Mouse (Mus musculus) CH12.LX (cell line): ENCODE results near the gene Pclo. TPM values are rescaled to one million over a fixed set of nuclear protein-coding genes. Genes with fewer than 3 reads are reported as not detected.
"Not testable (repeated sequence)": the region's sequence is repeated elsewhere in the genome, so short reads cannot be mapped to it uniquely, and the experiment has no call there.

Source experiments
- DNase-seq: peaks from one replicate; pipeline ENCODE4 v3.0.0-alpha.2; 2013; ENCODE audit errors: extremely low read depth
- H3K27ac ChIP-seq: 2 replicates; pipeline ENCODE4 v1.5.1; 2012; ENCODE audit warnings: low read depth, mild to moderate bottlenecking, control low read depth, moderate library complexity; ENCODE audit not compliant: insufficient read depth
- H3K27me3 ChIP-seq: replicated peaks from 2 replicates; pipeline ENCODE3; 2012; ENCODE audit warnings: inconsistent platforms
- H3K36me3 ChIP-seq, 2 experiments: replicated peaks in 1 of 2; 2 replicates each; pipeline versions ENCODE3 to v1.6.1; 2012; ENCODE audit warnings: inconsistent platforms in 1 of 2, low read length in 1 of 2, mild to moderate bottlenecking in 1 of 2, mixed read lengths in 1 of 2, moderate library complexity in 1 of 2; ENCODE audit not compliant: control insufficient read depth in 1 of 2, insufficient read depth in 1 of 2
- H3K4me1 ChIP-seq, 2 experiments: 2 replicates each; pipeline ENCODE4 v1.6.1; 2012; ENCODE audit warnings: inconsistent platforms in 1 of 2, moderate library complexity in 1 of 2; ENCODE audit not compliant: insufficient read depth in 2 of 2, control insufficient read depth in 1 of 2
- H3K4me2 ChIP-seq: 2 replicates; pipeline ENCODE4 v1.6.1; 2012; ENCODE audit warnings: low read depth, mild to moderate bottlenecking, control low read depth; ENCODE audit not compliant: poor library complexity, insufficient read depth, severe bottlenecking
- H3K4me3 ChIP-seq, 3 experiments: fragments of 150-350 bp in 1 of 3; sonication (generic) in 1 of 3; replicated peaks in 1 of 3; 2 replicates each; pipeline versions ENCODE3 to v1.5.1; 2011 to 2012; ENCODE audit warnings: low read depth in 2 of 3, low read length in 2 of 3, mild to moderate bottlenecking in 2 of 3, moderate library complexity in 2 of 3, control low read depth in 1 of 3, improper control_type of control experiment in 1 of 3, inconsistent platforms in 1 of 3, mixed read lengths in 1 of 3; ENCODE audit not compliant: poor library complexity in 1 of 3
- H3K79me2 ChIP-seq: replicated peaks from 2 replicates; pipeline ENCODE4 v1.6.1; 2012; ENCODE audit warnings: mild to moderate bottlenecking, moderate library complexity; ENCODE audit not compliant: control insufficient read depth, poor library complexity, insufficient read depth, severe bottlenecking; ENCODE audit errors: extremely low read depth
- H3K9ac ChIP-seq: 2 replicates; pipeline ENCODE4 v1.6.1; 2012; ENCODE audit warnings: low read depth, mild to moderate bottlenecking, control low read depth, moderate library complexity; ENCODE audit not compliant: insufficient read depth
- H3K9me3 ChIP-seq: replicated peaks from 2 replicates; pipeline ENCODE3; 2012; ENCODE audit warnings: low read length, inconsistent platforms, mixed read lengths
- CHD1 ChIP-seq: IDR thresholded peaks from 2 replicates; pipeline ENCODE4 v1.6.1; 2012; ENCODE audit warnings: low read depth, low read length, improper control_type of control experiment, inconsistent platforms
- E2F4 ChIP-seq: IDR thresholded peaks from 2 replicates; pipeline ENCODE4 v1.6.1; 2011; ENCODE audit warnings: low read depth, low read length, improper control_type of control experiment; ENCODE audit not compliant: insufficient replicate concordance
- ELF1 ChIP-seq: IDR thresholded peaks from 2 replicates; pipeline ENCODE4 v1.6.1; 2014; ENCODE audit warnings: low read depth, mild to moderate bottlenecking, inconsistent platforms, low read length, improper control_type of control experiment
- EP300 ChIP-seq: IDR thresholded peaks from 2 replicates; pipeline ENCODE4 v1.6.1; 2011; ENCODE audit warnings: low read length, improper control_type of control experiment
- ETS1 ChIP-seq: conservative IDR thresholded peaks from 2 replicates; pipeline ENCODE4 v1.6.1; 2012; ENCODE audit warnings: low read depth, mild to moderate bottlenecking, inconsistent platforms, low read length, improper control_type of control experiment, moderate library complexity
- GABPA ChIP-seq: IDR thresholded peaks from 2 replicates; pipeline ENCODE4 v1.6.1; 2012; ENCODE audit warnings: low read depth, low read length, improper control_type of control experiment, inconsistent platforms; ENCODE audit not compliant: insufficient replicate concordance
- JUN ChIP-seq: IDR thresholded peaks from 2 replicates; pipeline ENCODE4 v1.6.1; 2011; ENCODE audit warnings: low read depth, mild to moderate bottlenecking, low read length, improper control_type of control experiment, moderate library complexity; ENCODE audit not compliant: insufficient read depth
- JUND ChIP-seq: conservative IDR thresholded peaks from 2 replicates; pipeline ENCODE4 v1.6.1; 2011; ENCODE audit warnings: low read depth, low read length, improper control_type of control experiment
- KAT2A ChIP-seq: IDR thresholded peaks from 2 replicates; pipeline ENCODE4 v1.6.1; 2012; ENCODE audit warnings: low read length, improper control_type of control experiment, inconsistent platforms; ENCODE audit not compliant: insufficient replicate concordance
- MAFK ChIP-seq: IDR thresholded peaks from 2 replicates; pipeline ENCODE4 v1.6.1; 2011; ENCODE audit warnings: low read length, improper control_type of control experiment; ENCODE audit not compliant: insufficient replicate concordance
- MEF2A ChIP-seq: IDR thresholded peaks from 2 replicates; pipeline ENCODE4 v1.6.1; 2014; ENCODE audit warnings: low read depth, mild to moderate bottlenecking, inconsistent platforms, low read length, improper control_type of control experiment, borderline replicate concordance
- MYC ChIP-seq: IDR thresholded peaks from 2 replicates; pipeline ENCODE4 v1.6.1; 2011; ENCODE audit warnings: low read depth, mild to moderate bottlenecking, improper control_type of control experiment, low read length
- PAX5 ChIP-seq: IDR thresholded peaks from 2 replicates; pipeline ENCODE4 v1.6.1; 2012; ENCODE audit warnings: low read length, inconsistent platforms, mixed read lengths
- RAD21 ChIP-seq: IDR thresholded peaks from 2 replicates; pipeline ENCODE4 v1.6.1; 2011; ENCODE audit warnings: low read depth, mild to moderate bottlenecking, low read length, improper control_type of control experiment, moderate library complexity
- RCOR1 ChIP-seq: conservative IDR thresholded peaks from 2 replicates; pipeline ENCODE4 v1.6.1; 2012; ENCODE audit warnings: low read depth, mild to moderate bottlenecking, inconsistent platforms, low read length, improper control_type of control experiment
- SIN3A ChIP-seq: IDR thresholded peaks from 2 replicates; pipeline ENCODE4 v1.6.1; 2012; ENCODE audit warnings: low read length, improper control_type of control experiment, inconsistent platforms
- SMC3 ChIP-seq: IDR thresholded peaks from 2 replicates; pipeline ENCODE4 v1.6.1; 2011; ENCODE audit warnings: low read depth, low read length, improper control_type of control experiment
- TBP ChIP-seq: conservative IDR thresholded peaks from 2 replicates; pipeline ENCODE4 v1.6.1; 2011; ENCODE audit warnings: low read depth, low read length, improper control_type of control experiment
- TCF12 ChIP-seq: IDR thresholded peaks from 2 replicates; pipeline ENCODE4 v1.6.1; 2014; ENCODE audit warnings: low read depth, mild to moderate bottlenecking, inconsistent platforms, low read length, improper control_type of control experiment
- USF2 ChIP-seq: conservative IDR thresholded peaks from 2 replicates; pipeline ENCODE4 v1.6.1; 2011; ENCODE audit warnings: low read depth, low read length, improper control_type of control experiment
- ZKSCAN1 ChIP-seq: IDR thresholded peaks from 2 replicates; pipeline ENCODE4 v1.6.1; 2012; ENCODE audit warnings: low read depth, inconsistent platforms, low read length, improper control_type of control experiment, borderline replicate concordance
- dilution Hi-C: fragments of 300-500 bp; cut with MboI; formaldehyde crosslinking; loops from 2 replicates; pipeline ENCODE4 v1.14.3; 2020; ENCODE audit warnings: low sequenced_read_pairs; ENCODE audit not compliant: extremely low pct_unique_long_range_greater_than_20kb, extremely low pct_ligation_motif_present
- in situ Hi-C: fragments of 300-500 bp; cut with MboI; formaldehyde crosslinking; loops from 3 replicates; pipeline ENCODE4 v1.14.3; 2019; ENCODE audit warnings: low sequenced_read_pairs, low pct_ligation_motif_present, low pct_unique_long_range_greater_than_20kb, mixed read lengths
- polyA plus RNA-seq: library from polyadenylated mRNA; unstranded; fragments of >175 nt; gene quantifications from 2 replicates; pipeline ENCODE4 v1.2.1, GENCODE M21; 2012; ENCODE audit warnings: low read depth; ENCODE audit not compliant: insufficient read length
- total RNA-seq, 2 experiments: library from RNA; depleted of rRNA; stranded (reverse); fragments of 300-350 nt in 1 of 2; fragments of >200 nt in 1 of 2; gene quantifications; 2 replicates each; pipeline ENCODE4 v1.2.3; 2012 to 2014

The Pclo gene
- total and polyA plus RNA-seq, 3 experiments = not detected

DNA sequence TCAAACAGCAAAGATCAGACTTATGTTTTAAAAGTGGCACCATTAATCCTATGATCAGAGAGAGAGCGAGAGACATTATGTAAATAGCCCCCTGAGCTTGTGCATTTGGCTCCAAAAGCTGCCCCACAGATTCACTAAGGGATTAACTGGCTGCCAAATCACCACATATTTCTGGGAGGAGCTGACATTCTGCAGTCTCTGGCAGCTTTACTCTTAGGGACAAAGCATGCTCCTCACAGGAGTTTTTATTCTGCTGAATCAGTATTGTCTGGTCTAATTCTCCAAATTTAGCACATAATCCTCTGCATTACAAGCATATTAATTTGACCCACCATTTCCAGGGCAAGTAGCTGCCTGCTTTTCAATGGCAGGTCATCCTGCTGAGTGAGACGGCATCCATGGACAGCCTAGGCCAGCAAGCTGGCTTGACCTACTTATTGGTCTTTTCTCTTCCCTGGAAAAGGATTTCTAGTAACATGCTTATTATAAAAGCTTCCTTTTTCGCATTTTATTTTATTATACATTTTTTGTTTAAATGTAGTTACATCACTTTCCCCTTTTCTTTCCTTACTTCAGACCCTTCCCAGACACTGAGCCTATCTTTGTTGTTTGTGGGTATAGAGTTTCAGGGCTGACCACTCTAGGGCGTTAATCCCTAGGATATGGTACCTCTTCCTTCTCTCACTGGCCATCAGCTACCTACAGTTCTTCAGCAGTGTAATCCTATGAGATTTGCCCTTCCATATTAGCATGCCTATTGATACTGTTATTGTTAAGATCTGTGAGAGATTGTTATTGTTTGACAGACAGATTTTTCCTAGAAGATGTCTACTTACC is 319.7 kb downstream of the Pclo start:
- peaks cover 8% of the 10 kb centered on the region for H3K9me3 ChIP-seq
- in situ Hi-C loops (no loop called here), dilution Hi-C loops (no loop called here)
- H3K4me3 ChIP-seq = no peak overlapping the region
- H3K4me2 ChIP-seq = no peak overlapping the region
- H3K27ac ChIP-seq = no peak overlapping the region
- H3K79me2 ChIP-seq = no peaks in the 10 kb centered on the region
- H3K36me3 ChIP-seq = no peaks in the 10 kb centered on the region
- H3K27me3 ChIP-seq = no peaks in the 10 kb centered on the region
- no peaks in the 10 kb centered on the region for H3K4me1 ChIP-seq
- no peak for DNase-seq
- no peak overlapping the region for H3K9ac ChIP-seq
- no peak for TF ChIP-seq TBP
- no peak for TF ChIP-seq KAT2A
- TF ChIP-seq USF2 = no peak
- no peak for TF ChIP-seq JUND
- TF ChIP-seq E2F4 = no peak
- TF ChIP-seq SMC3 = no peak
- no peak for TF ChIP-seq JUN
- no peak for TF ChIP-seq MYC

DNA sequence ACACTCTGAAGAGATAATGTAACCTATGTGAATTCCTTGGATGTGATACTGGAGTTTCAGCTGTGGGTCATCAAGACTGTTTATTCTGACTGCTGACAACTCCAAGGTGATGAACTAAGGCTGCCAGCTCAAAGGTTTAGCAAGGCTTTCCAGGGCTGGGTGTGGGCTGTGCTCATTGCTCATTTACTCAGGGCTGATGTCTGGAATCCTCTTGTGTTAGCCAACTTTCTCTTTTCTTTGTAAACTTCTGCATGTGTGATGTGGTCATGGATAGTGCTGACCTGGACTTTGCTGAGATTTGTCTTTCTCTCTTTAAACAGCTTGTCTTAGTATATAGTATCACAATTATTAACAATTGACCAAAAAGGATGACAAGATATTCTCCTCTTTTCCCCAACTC is 338.9 kb downstream of the Pclo start:
- Histone ChIP-seq H3K4me3 (no peak overlapping the region), H3K36me3 (no peaks in the 10 kb centered on the region), H3K9me3 (peaks cover 5% of the 10 kb centered on the region), H3K4me2 (no peak overlapping the region), H3K27ac (no peak overlapping the region), H3K79me2 (no peaks in the 10 kb centered on the region), H3K9ac (no peak overlapping the region), H3K4me1 (no peaks in the 10 kb centered on the region), H3K27me3 (no peaks in the 10 kb centered on the region)
- TF ChIP-seq PAX5 = no peak
- TF ChIP-seq TCF12 = no peak
- TF ChIP-seq RAD21 = no peak
- no peak for TF ChIP-seq MYC
- TF ChIP-seq EP300 = no peak
- no peak for TF ChIP-seq CHD1
- TF ChIP-seq E2F4 = no peak
- no peak for TF ChIP-seq TBP
- no peak for TF ChIP-seq JUN
- no peak for TF ChIP-seq SIN3A
- no peak for TF ChIP-seq ETS1
- no peak for TF ChIP-seq ELF1
- TF ChIP-seq MEF2A = no peak
- TF ChIP-seq MAFK = no peak
- no peak for TF ChIP-seq USF2
- no peak for TF ChIP-seq RCOR1
- TF ChIP-seq GABPA = no peak
- no peak for TF ChIP-seq ZKSCAN1
- dilution Hi-C loops = no loop called here
- in situ Hi-C loops = no loop called here
- DNase-seq = no peak

DNA sequence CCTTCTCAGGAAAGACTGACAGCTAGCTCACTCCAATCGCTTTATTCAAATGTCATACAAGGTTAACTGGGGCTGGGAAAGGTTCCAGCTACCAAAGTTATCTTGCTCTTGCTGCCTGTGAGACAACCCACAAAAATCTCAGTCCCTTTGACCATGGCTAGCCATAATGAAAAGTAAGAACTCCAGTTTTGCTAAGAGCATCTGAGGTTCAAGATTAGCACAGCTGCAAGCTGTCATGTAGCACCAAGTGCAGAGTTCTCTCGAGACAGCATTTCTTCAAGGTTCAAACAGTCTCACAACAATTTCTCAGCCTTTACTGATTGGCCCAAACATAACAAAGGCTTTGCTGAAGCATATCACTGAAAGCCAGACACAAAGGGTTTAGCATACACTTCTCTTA is 370.6 kb downstream of the Pclo start:
- H3K27ac ChIP-seq, H3K4me3 ChIP-seq, H3K79me2 ChIP-seq, H3K4me2 ChIP-seq, H3K36me3 ChIP-seq, dilution Hi-C loops, in situ Hi-C loops, H3K4me1 ChIP-seq, H3K9ac ChIP-seq, DNase-seq, H3K27me3 ChIP-seq: not testable (repeated sequence)
- H3K9me3 ChIP-seq = peaks cover 14% of the 10 kb centered on the region
